Mouse (Mus musculus) midbrain, embryonic 13.5 days (tissue): ENCODE measurements around the gene Ttc19. TPM values are rescaled to one million over a fixed set of nuclear protein-coding genes. Genes with fewer than 3 reads are reported as not detected.
"Not testable (repeated sequence)": the region's sequence is repeated elsewhere in the genome, so short reads cannot be mapped to it uniquely, and the experiment has no call there.

ENCODE experiments used
- ATAC-seq: fragments of 200-750 bp; cut with Nextera tagmentation; 2 replicates; pipeline ENCODE4 v1.8.0; 2017; ENCODE audit warnings: mild to moderate bottlenecking, moderate TSS enrichment, moderate library complexity
- H3K27ac ChIP-seq: fragments of 300-500 bp; sonication (generic); 2 replicates; pipeline ENCODE4 v1.5.1; 2015; ENCODE audit warnings: inconsistent platforms, mild to moderate bottlenecking, moderate library complexity
- H3K27me3 ChIP-seq: fragments of 300-500 bp; sonication (generic); 2 replicates; pipeline ENCODE4 v1.6.1; 2015; ENCODE audit warnings: mild to moderate bottlenecking, inconsistent platforms
- H3K36me3 ChIP-seq: fragments of 300-500 bp; sonication (generic); 2 replicates; pipeline ENCODE4 v1.6.1; 2015; ENCODE audit warnings: mild to moderate bottlenecking, inconsistent platforms
- H3K4me1 ChIP-seq: fragments of 300-500 bp; sonication (generic); replicated peaks from 2 replicates; pipeline ENCODE4 v1.6.1; 2015; ENCODE audit warnings: inconsistent platforms
- H3K4me2 ChIP-seq: fragments of 300-500 bp; sonication (generic); replicated peaks from 2 replicates; pipeline ENCODE4 v1.6.1; 2015; ENCODE audit warnings: moderate library complexity, mild to moderate bottlenecking, inconsistent platforms
- H3K4me3 ChIP-seq: fragments of 300-500 bp; sonication (generic); replicated peaks from 2 replicates; pipeline ENCODE4 v1.5.1; 2015; ENCODE audit warnings: mild to moderate bottlenecking, inconsistent platforms
- H3K9ac ChIP-seq: fragments of 300-500 bp; sonication (generic); replicated peaks from 2 replicates; pipeline ENCODE4 v1.6.1; 2015; ENCODE audit warnings: mild to moderate bottlenecking, inconsistent platforms
- H3K9me3 ChIP-seq: fragments of 300-500 bp; sonication (generic); 2 replicates; pipeline ENCODE4 v1.6.1; 2016; ENCODE audit warnings: mild to moderate bottlenecking, inconsistent platforms
- WGBS: fragments of 180-500 bp; shearing (Covaris S2); methylation state at CpG from one replicate; pipeline ENCODE4 v1.1.7; 2015; 5-methylcytosine and 5-hydroxymethylcytosine counted together
- polyA plus RNA-seq: library from polyadenylated mRNA; unstranded; fragments of >200 nt; fragmentation: Nextera tagmentation; extraction: Ambion mirVana; gene quantifications from 2 replicates; pipeline ENCODE4 v1.2.1, GENCODE M21; 2015

Gene Ttc19
- polyA plus RNA-seq, 1 experiment from 2014 or later = 38.2 TPM

DNA sequence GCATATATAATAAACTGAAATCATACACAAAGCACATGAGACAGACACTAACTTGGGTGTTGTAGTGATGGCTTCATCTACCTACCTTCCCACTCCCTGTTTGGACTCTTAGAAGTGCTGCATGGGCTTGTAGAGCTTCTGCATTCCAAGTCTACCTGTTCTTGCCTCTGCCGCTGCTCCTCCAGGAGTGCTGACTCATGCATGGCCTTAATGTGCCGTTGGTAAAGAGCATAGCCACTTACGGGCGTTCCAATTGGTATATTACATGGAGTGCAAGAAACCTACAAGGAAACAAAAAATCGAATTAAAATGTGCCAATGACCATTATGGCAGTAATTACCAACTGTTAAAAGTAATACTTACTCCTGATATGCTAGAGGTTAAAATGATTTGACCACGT lies 85.6 kb downstream of the Ttc19 start:
- no peaks in the 10 kb centered on the region for H3K27me3 ChIP-seq
- H3K4me1 ChIP-seq = no peaks in the 10 kb centered on the region
- no peak overlapping the region for H3K4me3 ChIP-seq
- 93% methylated on average over 6 of the region's 6 CpGs for WGBS
- no peaks in the 10 kb centered on the region for H3K9me3 ChIP-seq
- peaks cover 35% of the 10 kb centered on the region for H3K36me3 ChIP-seq
- H3K9ac ChIP-seq = no peak overlapping the region
- H3K27ac ChIP-seq = no peak overlapping the region
- ATAC-seq = no peak
- H3K4me2 ChIP-seq = no peak overlapping the region

DNA sequence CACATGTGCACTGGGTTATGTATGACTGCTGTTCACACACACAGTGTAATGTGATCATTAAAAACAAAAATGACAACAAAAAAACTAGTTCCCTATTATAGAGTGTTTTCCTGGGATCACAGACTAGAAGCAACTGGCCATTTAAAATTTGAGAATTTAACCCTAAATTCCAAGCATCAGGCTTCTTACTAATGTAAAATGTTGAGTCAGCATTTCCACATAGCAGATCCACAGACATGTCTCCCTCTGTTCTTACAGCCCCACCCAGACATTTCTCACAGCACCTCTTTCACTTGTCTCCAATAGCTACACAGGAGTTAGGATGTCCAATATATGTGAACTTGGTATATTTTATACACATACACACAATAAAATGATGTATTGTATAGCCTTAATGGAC lies 88.7 kb downstream of the Ttc19 start:
- Histone ChIP-seq H3K4me1 (no peaks in the 10 kb centered on the region), H3K4me2 (no peak overlapping the region), H3K27me3 (no peaks in the 10 kb centered on the region), H3K9ac (no peak overlapping the region), H3K27ac (no peak overlapping the region), H3K4me3 (no peak overlapping the region), H3K9me3 (no peaks in the 10 kb centered on the region), H3K36me3 (peaks cover 45% of the 10 kb centered on the region)
- no peak for ATAC-seq

GRCm38 (mm10) chr11:62371776-62372175 lies 90.5 kb downstream of the Ttc19 start:
- Histone ChIP-seq H3K27ac (no peak overlapping the region), H3K9ac (no peak overlapping the region), H3K4me2 (no peak overlapping the region), H3K36me3 (peaks cover 39% of the 10 kb centered on the region), H3K4me1 (no peaks in the 10 kb centered on the region), H3K4me3 (no peak overlapping the region), H3K9me3 (no peaks in the 10 kb centered on the region), H3K27me3 (no peaks in the 10 kb centered on the region)
- ATAC-seq = no peak
- WGBS = 93% methylated on average over 2 of the region's 2 CpGs

DNA sequence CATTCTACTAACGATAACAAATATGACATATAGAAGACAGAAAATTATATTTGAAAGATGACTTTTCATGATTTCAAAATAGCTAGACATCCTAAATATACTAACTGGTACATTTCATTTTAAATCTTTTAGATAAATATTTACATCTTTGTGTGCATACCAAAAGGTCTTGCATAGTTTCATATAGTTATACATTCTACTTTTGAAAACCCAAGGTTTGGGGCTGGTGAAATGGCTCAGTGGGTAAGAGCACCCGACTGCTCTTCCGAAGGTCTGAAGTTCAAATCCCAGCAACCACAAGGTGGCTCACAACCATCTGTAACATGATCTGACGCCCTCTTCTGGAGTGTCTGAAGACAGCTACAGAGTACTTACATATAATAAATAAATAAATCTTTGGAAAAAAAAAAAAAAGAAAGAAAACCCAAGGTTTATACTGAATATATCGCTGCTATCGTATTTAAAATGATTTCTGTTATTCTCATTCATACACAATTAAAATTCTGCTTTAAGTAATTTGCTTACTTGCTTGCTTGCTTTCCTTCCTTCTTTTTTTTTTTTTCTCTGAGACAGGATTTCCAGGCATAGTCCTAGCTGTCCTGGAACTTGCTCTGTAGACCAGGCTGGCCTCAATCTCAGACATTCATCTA lies 96.1 kb downstream of the Ttc19 start:
- 89% methylated on average over 6 of the region's 6 CpGs for WGBS
- ATAC-seq = not testable (repeated sequence)

More for the DNA sequence above, 96.1 kb downstream of the Ttc19 start:
- H3K9ac ChIP-seq, H3K27ac ChIP-seq, H3K4me1 ChIP-seq, H3K4me3 ChIP-seq, H3K4me2 ChIP-seq, H3K27me3 ChIP-seq, H3K9me3 ChIP-seq: not testable (repeated sequence)
- H3K36me3 ChIP-seq = peaks cover 41% of the 10 kb centered on the region

Other genes with a start within 250 kb of the Ttc19 start
- 2.9 and 3.1 TPM in 2 replicates for gene Adora2b, start 32.5 kb upstream of the Ttc19 start, polyA plus RNA-seq
- gene Zswim7, start 98 bp upstream of the Ttc19 start, polyA plus RNA-seq = 9.4 and 12.0 TPM in 2 replicates
- gene Pigl, start 177.0 kb downstream of the Ttc19 start, polyA plus RNA-seq = 9.1 and 9.2 TPM in 2 replicates
- 150 and 174 TPM in 2 replicates for gene Ncor1, start 177.1 kb downstream of the Ttc19 start, polyA plus RNA-seq